Comparison of ENCODE assay signal across 8 mouse cellular contexts in the genomic region with DNA sequence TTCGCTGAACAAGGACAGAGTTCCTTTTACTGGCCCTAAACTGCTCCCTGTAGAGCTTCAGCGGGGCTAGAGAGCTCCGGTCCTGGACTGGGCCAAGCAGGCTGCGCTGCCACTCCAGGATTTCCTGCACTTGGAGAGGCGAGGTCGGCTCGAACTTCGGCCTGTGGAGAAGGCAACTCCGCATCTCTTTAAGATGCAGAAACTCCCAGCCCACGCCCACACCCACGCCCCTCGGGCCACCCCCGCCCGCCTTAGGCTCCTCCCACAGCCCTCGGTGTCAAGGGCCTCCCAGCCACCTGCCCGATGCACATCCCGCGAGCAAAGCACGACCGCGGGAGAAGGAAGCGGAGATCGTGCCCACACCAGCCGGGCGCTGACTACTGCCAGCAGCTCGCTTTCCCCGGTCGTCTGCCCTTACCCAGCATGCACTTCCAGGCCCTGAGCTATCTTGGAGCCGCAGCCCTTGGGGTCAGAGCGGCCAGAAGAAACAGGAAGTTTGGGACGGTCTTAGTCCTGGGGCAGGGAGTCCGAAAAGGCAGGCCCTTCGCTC. TPM values are rescaled to one million over a fixed set of nuclear protein-coding genes. Genes with fewer than 3 reads are reported as not detected.
DNase-seq lines count a peak whose midpoint lies in the region; ATAC-seq and TF ChIP-seq lines count a peak whose summit lies in the region.

No protein-coding gene starts in this region.

- H3K4me1 ChIP-seq in forebrain, embryonic 11.5 days (replicated peaks; ENCODE audit: control insufficient read depth, insufficient read depth, low read length) = no peaks in the 10 kb centered on the region
- no peaks in the 10 kb centered on the region for H3K4me1 ChIP-seq in heart, postnatal 0 days (ENCODE audit: control insufficient read depth, insufficient read depth)
- peaks cover 81% of the 10 kb centered on the region for H3K4me1 ChIP-seq in liver, embryonic 15.5 days (replicated peaks)
- H3K4me1 ChIP-seq in neural tube, embryonic 11.5 days (ENCODE audit: control insufficient read depth, insufficient read depth, low read length) = no peaks in the 10 kb centered on the region
- H3K4me1 ChIP-seq in stomach, embryonic 16.5 days (ENCODE audit: control insufficient read depth, insufficient read depth, low read length) = 0 out of 2 replicates have a peak, but pooled peaks cover 7% of the 10 kb centered on the region

- no peak for TF ChIP-seq EP300 in heart, postnatal 0 days (IDR thresholded peaks at IDR 0.05; ENCODE audit: low read depth)

- no peaks in the 10 kb centered on the region; the same call in 1 of the 2 replicates for H3K27me3 ChIP-seq in forebrain, embryonic 11.5 days (ENCODE audit: control insufficient read depth, insufficient read depth, low read length)
- no peaks in the 10 kb centered on the region for H3K27me3 ChIP-seq in heart, postnatal 0 days (ENCODE audit: control insufficient read depth, insufficient read depth, low read length)
- peaks cover 3% of the 10 kb centered on the region; the same call in 1 of the 2 replicates for H3K27me3 ChIP-seq in liver, embryonic 15.5 days
- no peaks in the 10 kb centered on the region for H3K27me3 ChIP-seq in neural tube, embryonic 11.5 days (ENCODE audit: control insufficient read depth, insufficient read depth, low read length)
- no peaks in the 10 kb centered on the region; the same call in 1 of the 2 replicates for H3K27me3 ChIP-seq in stomach, embryonic 16.5 days (ENCODE audit: control insufficient read depth, insufficient read depth, low read length)

- peak; percentile 65 to 78 for DNase-seq in CD8-positive naive resting alpha-beta T cell, adult 2 months (ENCODE audit: low read depth in 2 of 2, low spot score in 2 of 2)
- peak; percentile 73 for DNase-seq in c-Kit-positive CD71-positive TER-119-negative erythroid progenitor cells, embryonic 14.5 days (ENCODE audit: low read depth)
- DNase-seq in forebrain, embryonic 11.5 days (ENCODE audit: low spot score) = peak; percentile 86
- DNase-seq in heart, postnatal 0 days (ENCODE audit: low spot score) = peak; percentile 38
- DNase-seq in kidney, postnatal 4 days = peak; percentile 83 to 90
- peak; percentile 66 for DNase-seq in neural tube, embryonic 11.5 days (ENCODE audit: low spot score)

- no peak for TF ChIP-seq CTCF in heart, postnatal 0 days (IDR thresholded peaks at IDR 0.05; ENCODE audit: low read depth)

- WGBS in forebrain, embryonic 11.5 days = 11% methylated on average over 27 of the region's 33 CpGs
- 13% methylated on average over 24 of the region's 33 CpGs for WGBS in heart, postnatal 0 days
- WGBS in liver, embryonic 15.5 days (ENCODE audit: insufficient replicate concordance) = 7% methylated on average over 32 of the region's 33 CpGs
- WGBS in neural tube, embryonic 11.5 days = 21% methylated on average over 32 of the region's 33 CpGs
- WGBS in stomach, embryonic 16.5 days = 5% methylated on average over 31 of the region's 33 CpGs

- no peaks in the 10 kb centered on the region for H3K36me3 ChIP-seq in forebrain, embryonic 11.5 days (ENCODE audit: control insufficient read depth, insufficient read depth, low read length)
- no peaks in the 10 kb centered on the region for H3K36me3 ChIP-seq in heart, postnatal 0 days (replicated peaks; ENCODE audit: control insufficient read depth, insufficient read depth, low read length)
- no peaks in the 10 kb centered on the region for H3K36me3 ChIP-seq in liver, embryonic 15.5 days (replicated peaks)
- H3K36me3 ChIP-seq in neural tube, embryonic 11.5 days (ENCODE audit: control insufficient read depth, insufficient read depth, low read length) = no peaks in the 10 kb centered on the region
- H3K36me3 ChIP-seq in stomach, embryonic 16.5 days (ENCODE audit: control insufficient read depth, insufficient read depth, low read length) = no peaks in the 10 kb centered on the region

- H3K4me3 ChIP-seq in forebrain, embryonic 11.5 days (ENCODE audit: low read depth, low read length) = peak overlapping the region; percentile 34
- H3K4me3 ChIP-seq in heart, postnatal 0 days (ENCODE audit: low read depth, low read length) = peak overlapping the region; percentile 43
- H3K4me3 ChIP-seq in liver, embryonic 15.5 days (replicated peaks) = peak overlapping the region; percentile 60
- H3K4me3 ChIP-seq in neural tube, embryonic 11.5 days (ENCODE audit: low read depth, low read length) = peak overlapping the region; percentile 29
- peak overlapping the region; percentile 48 for H3K4me3 ChIP-seq in stomach, embryonic 16.5 days (replicated peaks; ENCODE audit: low read length)

- peak; percentile 84 for ATAC-seq in forebrain, embryonic 11.5 days (replicated peaks; ENCODE audit: low FRiP score)
- ATAC-seq in heart, postnatal 0 days (ENCODE audit: insufficient read depth, low read depth) = peak; percentile 91
- peak; percentile 84 for ATAC-seq in liver, embryonic 15.5 days (ENCODE audit: insufficient read depth)
- ATAC-seq in neural tube, embryonic 11.5 days (ENCODE audit: insufficient read depth, low FRiP score, low TSS enrichment) = peak; percentile 55
- ATAC-seq in stomach, embryonic 16.5 days (ENCODE audit: insufficient read depth, low FRiP score) = peak; percentile 89

- peak overlapping the region; percentile 42 for H3K4me2 ChIP-seq in forebrain, embryonic 11.5 days (ENCODE audit: low read depth, low read length, severe bottlenecking)
- H3K4me2 ChIP-seq in heart, postnatal 0 days (ENCODE audit: low read depth, low read length) = peak overlapping the region; percentile 69
- H3K4me2 ChIP-seq in liver, embryonic 15.5 days = peak overlapping the region; percentile 81
- peak overlapping the region; percentile 50 for H3K4me2 ChIP-seq in neural tube, embryonic 11.5 days (ENCODE audit: low read depth)
- peak overlapping the region; percentile 59 for H3K4me2 ChIP-seq in stomach, embryonic 16.5 days (ENCODE audit: low read depth, low read length)

- H3K9ac ChIP-seq in forebrain, embryonic 11.5 days (ENCODE audit: low read length) = peak overlapping the region; percentile 50
- H3K9ac ChIP-seq in heart, postnatal 0 days (replicated peaks; ENCODE audit: low read depth, low read length) = peak overlapping the region; percentile 33; the same call in 1 of the 2 replicates
- peak overlapping the region; percentile 60 for H3K9ac ChIP-seq in liver, embryonic 15.5 days
- peak overlapping the region; percentile 40 for H3K9ac ChIP-seq in neural tube, embryonic 11.5 days (ENCODE audit: low read length)
- peak overlapping the region; percentile 69 for H3K9ac ChIP-seq in stomach, embryonic 16.5 days (ENCODE audit: low read length)

- H3K9me3 ChIP-seq in forebrain, embryonic 11.5 days (ENCODE audit: control insufficient read depth, low read length) = no peaks in the 10 kb centered on the region
- no peaks in the 10 kb centered on the region for H3K9me3 ChIP-seq in heart, postnatal 0 days (replicated peaks; ENCODE audit: control insufficient read depth, low read length)
- no peaks in the 10 kb centered on the region for H3K9me3 ChIP-seq in liver, embryonic 15.5 days (replicated peaks)
- H3K9me3 ChIP-seq in neural tube, embryonic 11.5 days (ENCODE audit: control insufficient read depth, low read length) = no peaks in the 10 kb centered on the region
- H3K9me3 ChIP-seq in stomach, embryonic 16.5 days (replicated peaks; ENCODE audit: control insufficient read depth, low read length) = no peaks in the 10 kb centered on the region

- H3K27ac ChIP-seq in forebrain, embryonic 11.5 days (ENCODE audit: low read depth, low read length) = no peak overlapping the region
- H3K27ac ChIP-seq in heart, postnatal 0 days (ENCODE audit: low read depth) = peak overlapping the region; percentile 3; the same call in 1 of the 2 replicates
- H3K27ac ChIP-seq in liver, embryonic 15.5 days (replicated peaks) = peak overlapping the region; percentile 91
- H3K27ac ChIP-seq in neural tube, embryonic 11.5 days (ENCODE audit: low read depth, low read length) = no peak overlapping the region
- H3K27ac ChIP-seq in stomach, embryonic 16.5 days (ENCODE audit: low read length) = peak overlapping the region; percentile 57

RNA-seq across cellular contexts. Expression of gene Bcorl1, which starts 26.6 kb away (rescaled TPM):
- polyA plus RNA-seq in forebrain, embryonic 11.5 days (2014; fragmentation: Nextera tagmentation; extraction: Ambion mirVana) = 7.9 and 8.1 TPM in 2 replicates
- total RNA-seq in heart, postnatal 0 days (2014; rRNA removed; ENCODE audit: low replicate concordance) = 4.3 and 7.2 TPM in 2 replicates
- polyA plus RNA-seq in heart, postnatal 0 days (2015; fragmentation: Nextera tagmentation; extraction: Ambion mirVana) = 2.0 TPM in 2 replicates
- 3.6 and 3.7 TPM in 2 replicates for polyA plus RNA-seq in liver, embryonic 15.5 days (2015; fragmentation: Nextera tagmentation; extraction: Ambion mirVana)
- 5.1 and 5.7 TPM in 2 replicates for polyA plus RNA-seq in neural tube, embryonic 11.5 days (2014; fragmentation: Nextera tagmentation; extraction: Ambion mirVana)
- polyA plus RNA-seq in stomach, embryonic 16.5 days (2015; fragmentation: Nextera tagmentation; extraction: Ambion mirVana) = 5.2 TPM in 2 replicates

RNA-seq across cellular contexts. Expression of gene Utp14a, which starts 57.9 kb away (rescaled TPM):
- polyA plus RNA-seq in forebrain, embryonic 11.5 days (2014; fragmentation: Nextera tagmentation; extraction: Ambion mirVana) = 25.7 and 25.9 TPM in 2 replicates
- total RNA-seq in heart, postnatal 0 days (2014; rRNA removed; ENCODE audit: low replicate concordance) = 3.4 and 6.0 TPM in 2 replicates
- polyA plus RNA-seq in heart, postnatal 0 days (2015; fragmentation: Nextera tagmentation; extraction: Ambion mirVana) = 9.6 and 9.9 TPM in 2 replicates
- 6.8 and 8.1 TPM in 2 replicates for polyA plus RNA-seq in liver, embryonic 15.5 days (2015; fragmentation: Nextera tagmentation; extraction: Ambion mirVana)
- 22.4 and 23.3 TPM in 2 replicates for polyA plus RNA-seq in neural tube, embryonic 11.5 days (2014; fragmentation: Nextera tagmentation; extraction: Ambion mirVana)
- polyA plus RNA-seq in stomach, embryonic 16.5 days (2015; fragmentation: Nextera tagmentation; extraction: Ambion mirVana) = 15.2 and 17.0 TPM in 2 replicates

Comparison
In these comparisons a context has a peak if more than half of its experiments do, and no peak if none do; other contexts are left out.
1. H3K27ac ChIP-seq: peak in heart, postnatal 0 days (single experiment), liver, embryonic 15.5 days (single experiment) and stomach, embryonic 16.5 days (single experiment); none in forebrain, embryonic 11.5 days (single experiment) and neural tube, embryonic 11.5 days (single experiment).
2. Peak in every context shown above with its lines, with median percentiles within 50 percentile points of each other: DNase-seq, ATAC-seq, H3K4me2 ChIP-seq, H3K4me3 ChIP-seq and H3K9ac ChIP-seq.